11 mouse cellular contexts compared by ENCODE assay signal in genomic region chr11:3487952-3488570, GRCm38 (mm10). TPM values are rescaled to one million over a fixed set of nuclear protein-coding genes. Genes with fewer than 3 reads are reported as not detected.
A peak's percentile ranks its signal among the peaks of the same experiment; 100 is the strongest.
DNase-seq lines count a peak whose midpoint lies in the region; ATAC-seq lines count a peak whose summit lies in the region.
"Had no signal": no experiment of that assay in that cellular context is flagged by ENCODE, and none has a peak within 500 bp of the region (broad histone marks: within the 10 kb centered on the region; RNA-seq: fewer than 3 reads in every experiment).

TSS of gene Pla2g3 (plus strand) at chr11:3488284.

- H3K36me3 ChIP-seq in kidney, embryonic 15.5 days: no peaks in the 10 kb centered on the region
- no peaks in the 10 kb centered on the region for H3K36me3 ChIP-seq in embryonic facial prominence, embryonic 14.5 days (ENCODE audit: control insufficient read depth, insufficient read depth, low read length)
- H3K36me3 ChIP-seq: liver, embryonic 13.5 days had no signal

- peak; percentile 54; the same call in 1 of the 2 replicates for ATAC-seq in kidney, embryonic 15.5 days (replicated peaks; ENCODE audit: low FRiP score)
- ATAC-seq in embryonic facial prominence, embryonic 14.5 days (ENCODE audit: low read depth): peak; percentile 44; the same call in 1 of the 2 replicates

- no peaks in the 10 kb centered on the region for H3K27me3 ChIP-seq in kidney, embryonic 15.5 days
- no peaks in the 10 kb centered on the region for H3K27me3 ChIP-seq in embryonic facial prominence, embryonic 14.5 days (replicated peaks; ENCODE audit: control insufficient read depth, insufficient read depth, low read length)
- H3K27me3 ChIP-seq: liver, embryonic 13.5 days had no signal

- 9% methylated on average over 11 of the region's 11 CpGs for WGBS in kidney, embryonic 15.5 days
- WGBS in embryonic facial prominence, embryonic 14.5 days: 9% methylated on average over 11 of the region's 11 CpGs

- intact Hi-C loops in left cerebral cortex, postnatal 25 days (cut with DNase I): no loop called here

- H3K9ac ChIP-seq in kidney, embryonic 15.5 days: no peak within 1 kb of the TSS
- no peak within 1 kb of the TSS for H3K9ac ChIP-seq in embryonic facial prominence, embryonic 14.5 days (ENCODE audit: low read depth, low read length)
- H3K9ac ChIP-seq: liver, embryonic 13.5 days had no signal

- H3K4me3 ChIP-seq in kidney, embryonic 15.5 days (replicated peaks): no peak within 1 kb of the TSS
- no peak within 1 kb of the TSS for H3K4me3 ChIP-seq in embryonic facial prominence, embryonic 14.5 days (ENCODE audit: low read depth, low read length)
- H3K4me3 ChIP-seq: liver, embryonic 13.5 days had no signal

- H3K9me3 ChIP-seq in kidney, embryonic 15.5 days (replicated peaks): no peaks in the 10 kb centered on the region
- H3K9me3 ChIP-seq in embryonic facial prominence, embryonic 14.5 days (ENCODE audit: control insufficient read depth, low read length): no peaks in the 10 kb centered on the region
- H3K9me3 ChIP-seq: liver, embryonic 13.5 days had no signal

- H3K4me2 ChIP-seq in kidney, embryonic 15.5 days: peak within 1 kb of the TSS; percentile 30
- no peak within 1 kb of the TSS for H3K4me2 ChIP-seq in embryonic facial prominence, embryonic 14.5 days (ENCODE audit: low read depth, low read length)
- H3K4me2 ChIP-seq: liver, embryonic 13.5 days; midbrain, embryonic 11.5 days had no signal

- H3K27ac ChIP-seq in kidney, embryonic 15.5 days: no peak within 1 kb of the TSS
- H3K27ac ChIP-seq in embryonic facial prominence, embryonic 14.5 days (replicated peaks; ENCODE audit: low read depth, low read length): no peak within 1 kb of the TSS
- H3K27ac ChIP-seq: liver, embryonic 13.5 days had no signal

- peaks cover 5% of the 10 kb centered on the region; the same call in 1 of the 2 replicates for H3K4me1 ChIP-seq in kidney, embryonic 15.5 days
- peaks cover 4% of the 10 kb centered on the region for H3K4me1 ChIP-seq in embryonic facial prominence, embryonic 14.5 days (ENCODE audit: control insufficient read depth, insufficient read depth, low read length)

- DNase-seq in kidney, postnatal 14 days: no peak
- DNase-seq in retina, postnatal 1 day: peak; percentile 55
- DNase-seq in retina, embryonic 14.5 days (ENCODE audit: low spot score): no peak
- DNase-seq in embryonic facial prominence, embryonic 14.5 days (ENCODE audit: low spot score): peak; percentile 16
- DNase-seq in right cerebral cortex, postnatal 25 days: no peak
- DNase-seq in left cerebral cortex, postnatal 25 days (ENCODE audit: low spot score in 2 of 2): no peak
- DNase-seq: gastrocnemius, postnatal 10 days; liver, embryonic 13.5 days had no signal

RNA-seq across cellular contexts. Expression of gene Pla2g3, which starts in this region (rescaled TPM):
- polyA plus RNA-seq in kidney, embryonic 15.5 days (2015; fragmentation: Nextera tagmentation; extraction: Ambion mirVana): 0.44 and 0.60 TPM in 2 replicates
- polyA plus RNA-seq in embryonic facial prominence, embryonic 14.5 days (2014; fragmentation: Nextera tagmentation; extraction: Ambion mirVana): 0.36 and 0.41 TPM in 2 replicates
- 1 to 10 TPM; 2.6 to 3.2 TPM for total RNA-seq in left cerebral cortex, postnatal 25 days (2021)
- total RNA-seq: heart, postnatal 25 days had no signal

Comparison
In these comparisons a context has a peak if more than half of its experiments do, and no peak if none do; other contexts are left out.
1. Peak in ATAC-seq and H3K4me2 ChIP-seq in kidney, embryonic 15.5 days; RNA of the gene not detected or under 1 TPM.
2. Peak in DNase-seq and ATAC-seq in embryonic facial prominence, embryonic 14.5 days; RNA of the gene not detected or under 1 TPM.